Mouse (Mus musculus) gastrocnemius, postnatal 4 days (tissue): ENCODE results near the gene Ikzf2. TPM values are rescaled to one million over a fixed set of nuclear protein-coding genes. Genes with fewer than 3 reads are reported as not detected.

Experiments used
- DNase-seq, 2 experiments: peaks; one replicate each; pipeline ENCODE4 v3.0.0; 2021 to 2022; ENCODE audit warnings: low spot score in 2 of 2, mixed read lengths in 2 of 2
- long read RNA-seq, 2 experiments: library from polyadenylated mRNA; stranded (forward); transcript quantifications; one replicate each; pipeline ENCODE4 v2.0.0; 2021
- total RNA-seq, 2 experiments: library from RNA; stranded (reverse); gene quantifications; 2 replicates each; pipeline ENCODE4 v1.2.3; 2021

The Ikzf2 gene
- 1 to 10 TPM; 5.4 to 8.1 TPM for total RNA-seq
- long read RNA-seq, experiment 1: 0 reads
- long read RNA-seq, experiment 2, partial matches to known transcripts: 0 of 1 reads
- long read RNA-seq, experiment 2, other reads (novel, unspliced or antisense): 1 of 1 reads

GRCm38 (mm10) chr1:69687076-69687991, at the start of gene Ikzf2:
Gene Ikzf2, minus strand, starts transcription at chr1:69687245.
- peak; percentile 52 to 75 for DNase-seq

GRCm38 (mm10) chr1:69729729-69730128, 42.7 kb upstream of the Ikzf2 start:
- DNase-seq: no peak

- no peak for DNase-seq
These were observed 42.1 kb upstream of the Ikzf2 start for GRCm38 (mm10) chr1:69729031-69729679.

- DNase-seq: no peak
These were observed 40.9 kb upstream of the Ikzf2 start for GRCm38 (mm10) chr1:69727968-69728367.

GRCm38 (mm10) chr1:69717107-69717506, 30.1 kb upstream of the Ikzf2 start:
- DNase-seq: no peak

GRCm38 (mm10) chr1:69708571-69708970, 21.5 kb upstream of the Ikzf2 start:
- DNase-seq: no peak

- DNase-seq: no peak
These were observed 16.6 kb upstream of the Ikzf2 start for GRCm38 (mm10) chr1:69703506-69704156.

- DNase-seq: no peak
These were observed 4.9 kb upstream of the Ikzf2 start for GRCm38 (mm10) chr1:69691946-69692345.

- peak in 1 of 2 experiments; percentile 30 for DNase-seq
These were observed 1.9 kb upstream of the Ikzf2 start for GRCm38 (mm10) chr1:69688961-69689360.

- DNase-seq: no peak
These were observed 1.1 kb upstream of the Ikzf2 start for GRCm38 (mm10) chr1:69688118-69688517.

GRCm38 (mm10) chr1:69686741-69687075, 337 bp downstream of the Ikzf2 start:
- DNase-seq: no peak

GRCm38 (mm10) chr1:69685890-69686490, 1.1 kb downstream of the Ikzf2 start:
- DNase-seq: no peak

- DNase-seq: no peak
These were observed 1.8 kb downstream of the Ikzf2 start for GRCm38 (mm10) chr1:69685049-69685889.

- no peak for DNase-seq
These were observed 2.6 kb downstream of the Ikzf2 start for GRCm38 (mm10) chr1:69684280-69685040.

- DNase-seq: no peak
These were observed 3.2 kb downstream of the Ikzf2 start for GRCm38 (mm10) chr1:69683851-69684250.

- no peak for DNase-seq
These were observed 4.0 kb downstream of the Ikzf2 start for GRCm38 (mm10) chr1:69683058-69683457.

- DNase-seq: no peak
These were observed 4.8 kb downstream of the Ikzf2 start for GRCm38 (mm10) chr1:69682261-69682660.

GRCm38 (mm10) chr1:69681003-69681402, 6.0 kb downstream of the Ikzf2 start:
- no peak for DNase-seq

GRCm38 (mm10) chr1:69680501-69680900, 6.5 kb downstream of the Ikzf2 start:
- DNase-seq: no peak
